ENCODE assay signal across 8 mouse cellular contexts in the genomic region with DNA sequence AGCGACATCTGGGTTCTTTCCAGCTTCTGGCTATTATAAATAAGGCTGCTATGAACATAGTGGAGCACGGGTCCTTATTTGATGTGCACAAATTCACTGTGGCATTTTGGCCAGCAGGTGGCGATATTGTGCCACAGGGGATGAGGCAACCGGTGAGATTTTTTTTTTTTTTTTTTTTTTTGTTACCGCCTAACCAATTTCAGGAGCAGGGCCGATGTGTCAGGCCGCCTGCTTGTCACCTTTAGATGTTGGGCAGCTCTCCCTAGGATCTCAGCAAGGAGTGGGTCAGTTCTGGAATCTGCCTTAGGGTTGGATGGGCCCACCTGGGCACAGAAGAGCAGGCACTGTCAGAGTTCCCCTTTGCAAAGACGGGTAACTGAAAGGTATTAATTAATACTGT.
DNase-seq lines count a peak whose midpoint lies in the region; ATAC-seq lines count a peak whose summit lies in the region.

No protein-coding gene starts in this region.

- peaks cover 6% of the 10 kb centered on the region; the same call in 1 of the 2 replicates for H3K9me3 ChIP-seq in midbrain, embryonic 12.5 days

- H3K36me3 ChIP-seq in midbrain, embryonic 12.5 days = no peaks in the 10 kb centered on the region
- no peaks in the 10 kb centered on the region for H3K36me3 ChIP-seq in splenic B cell, adult 2 months (ENCODE audit: control insufficient read depth, insufficient read depth, low read length, poor library complexity, severe bottlenecking)

- no peak overlapping the region for H3K4me3 ChIP-seq in midbrain, embryonic 12.5 days

- no peak overlapping the region for H3K4me2 ChIP-seq in midbrain, embryonic 12.5 days (replicated peaks)

- H3K27me3 ChIP-seq in midbrain, embryonic 12.5 days = no peaks in the 10 kb centered on the region
- no peaks in the 10 kb centered on the region for H3K27me3 ChIP-seq in splenic B cell, adult 2 months (ENCODE audit: control insufficient read depth, insufficient read depth, low read length, poor library complexity, severe bottlenecking)

- intact Hi-C loops in left cerebral cortex, postnatal 10 days (cut with DNase I) = no loop called here

- no peaks in the 10 kb centered on the region for H3K4me1 ChIP-seq in midbrain, embryonic 12.5 days

- WGBS in midbrain, embryonic 12.5 days = 14% methylated on average over 8 of the region's 8 CpGs

- ATAC-seq in midbrain, embryonic 12.5 days (ENCODE audit: low FRiP score, low read depth) = 0 out of 2 replicates have a peak, but pooled peaks have one; percentile 41

- H3K27ac ChIP-seq in midbrain, embryonic 12.5 days (replicated peaks) = no peak overlapping the region

- no peak overlapping the region for H3K9ac ChIP-seq in midbrain, embryonic 12.5 days (replicated peaks)

- DNase-seq in gastrocnemius, adult 18-20 months (ENCODE audit: low spot score) = peak; percentile 58
- no peak for DNase-seq in gastrocnemius, postnatal 25 days
- peak; percentile 42 for DNase-seq in Muller cell, postnatal 12 days (ENCODE audit: inconsistent ontology term)
- DNase-seq in cerebellum, adult 9-10 months = peak; percentile 78
- peak; percentile 80 for DNase-seq in gastrocnemius, postnatal 10 days
- peak; percentile 42 to 78 for DNase-seq in left cerebral cortex, postnatal 10 days (ENCODE audit: extremely low spot score in 1 of 2, low spot score in 2 of 2)
- peak; percentile 85 for DNase-seq in splenic B cell, adult 2 months (ENCODE audit: low read depth, low spot score)
